Mouse (Mus musculus) MEL (cell line): ENCODE data around the gene Nrxn3. TPM values are rescaled to one million over a fixed set of nuclear protein-coding genes. Genes with fewer than 3 reads are reported as not detected.

Source experiments
- DNase-seq: peaks from one replicate; pipeline ENCODE4 v3.0.0; 2011; ENCODE audit warnings: low read depth, low spot score
- H3K27ac ChIP-seq: 2 replicates; pipeline ENCODE4 v1.5.1; 2012; ENCODE audit warnings: low read depth, mild to moderate bottlenecking, control low read depth, low read length, moderate library complexity; ENCODE audit not compliant: control insufficient read depth
- H3K27me3 ChIP-seq, 2 experiments: fragments of 150-350 bp in 1 of 2; sonication (generic) in 1 of 2; 2 replicates each; pipeline ENCODE4 v1.6.1; 2012; ENCODE audit warnings: low read length in 2 of 2, mild to moderate bottlenecking in 2 of 2, improper control_type of control experiment in 1 of 2, moderate library complexity in 1 of 2; ENCODE audit not compliant: insufficient read depth in 2 of 2, control insufficient read depth in 1 of 2
- H3K36me3 ChIP-seq, 2 experiments: 2 replicates each; pipeline ENCODE4 v1.6.1; 2012 to 2014; ENCODE audit warnings: low read length in 2 of 2, improper control_type of control experiment in 1 of 2, inconsistent platforms in 1 of 2, mild to moderate bottlenecking in 1 of 2; ENCODE audit not compliant: insufficient read depth in 2 of 2, control insufficient read depth in 1 of 2
- H3K4me1 ChIP-seq, 2 experiments: fragments of 150-350 bp in 1 of 2; sonication (generic) in 1 of 2; 2 replicates each; pipeline ENCODE4 v1.6.1; 2012; ENCODE audit warnings: low read length in 2 of 2, improper control_type of control experiment in 1 of 2, mild to moderate bottlenecking in 1 of 2; ENCODE audit not compliant: insufficient read depth in 2 of 2, control insufficient read depth in 1 of 2
- H3K4me3 ChIP-seq, 2 experiments: fragments of 150-350 bp in 1 of 2; sonication (generic) in 1 of 2; 2 replicates each; pipeline ENCODE4 v1.5.1; 2012; ENCODE audit warnings: low read depth in 2 of 2, low read length in 2 of 2, mild to moderate bottlenecking in 2 of 2, moderate library complexity in 2 of 2, control low read depth in 1 of 2, improper control_type of control experiment in 1 of 2; ENCODE audit not compliant: control insufficient read depth in 1 of 2, insufficient read depth in 1 of 2
- H3K79me2 ChIP-seq: 2 replicates; pipeline ENCODE4 v1.6.1; 2012; ENCODE audit warnings: mild to moderate bottlenecking, low read length, moderate library complexity; ENCODE audit not compliant: control insufficient read depth, poor library complexity, insufficient read depth
- H3K9ac ChIP-seq: 2 replicates; pipeline ENCODE4 v1.6.1; 2012; ENCODE audit warnings: low read depth, mild to moderate bottlenecking, control low read depth, low read length, moderate library complexity; ENCODE audit not compliant: control insufficient read depth, poor library complexity, severe bottlenecking
- H3K9me3 ChIP-seq: fragments of 150-350 bp; sonication (generic); replicated peaks from 2 replicates; pipeline ENCODE4 v1.6.1; 2012; ENCODE audit warnings: mild to moderate bottlenecking, low read length, improper control_type of control experiment, moderate library complexity; ENCODE audit not compliant: insufficient read depth
- BHLHE40 ChIP-seq: IDR thresholded peaks from 2 replicates; pipeline ENCODE4 v1.6.1; 2012; ENCODE audit warnings: low read depth, mild to moderate bottlenecking, inconsistent platforms, low read length, improper control_type of control experiment, borderline replicate concordance
- CHD1 ChIP-seq: IDR thresholded peaks from 2 replicates; pipeline ENCODE4 v1.6.1; 2012; ENCODE audit warnings: low read depth, mild to moderate bottlenecking, inconsistent platforms, low read length, improper control_type of control experiment
- CHD2 ChIP-seq: IDR thresholded peaks from 2 replicates; pipeline ENCODE4 v1.6.1; 2011; ENCODE audit warnings: low read length, improper control_type of control experiment
- CTCF ChIP-seq, 3 experiments: IDR thresholded peaks in 2 of 3; conservative IDR thresholded peaks in 1 of 3; 2 replicates each; pipeline ENCODE4 v1.5.1; 2011 to 2012; ENCODE audit warnings: low read length in 3 of 3, low read depth in 2 of 3, mild to moderate bottlenecking in 2 of 3, improper control_type of control experiment in 1 of 3, inconsistent platforms in 1 of 3, mixed read lengths in 1 of 3, moderate library complexity in 1 of 3; ENCODE audit not compliant: control insufficient read depth in 1 of 3, insufficient read depth in 1 of 3, poor library complexity in 1 of 3, severe bottlenecking in 1 of 3
- ELF1 ChIP-seq: IDR thresholded peaks from 2 replicates; pipeline ENCODE4 v1.6.1; 2014; ENCODE audit warnings: low read depth, mild to moderate bottlenecking, inconsistent platforms, low read length, improper control_type of control experiment, moderate library complexity
- MAZ ChIP-seq: IDR thresholded peaks from 2 replicates; pipeline ENCODE4 v1.6.1; 2012; ENCODE audit warnings: low read depth, mild to moderate bottlenecking, inconsistent platforms, low read length, improper control_type of control experiment
- MEF2A ChIP-seq: IDR thresholded peaks from 2 replicates; pipeline ENCODE4 v1.6.1; 2014; ENCODE audit warnings: low read depth, mild to moderate bottlenecking, inconsistent platforms, low read length, improper control_type of control experiment; ENCODE audit not compliant: poor library complexity, insufficient replicate concordance, severe bottlenecking; ENCODE audit errors: extremely low read depth
- MXI1 ChIP-seq: IDR thresholded peaks from 2 replicates; pipeline ENCODE4 v1.6.1; 2011; ENCODE audit warnings: mild to moderate bottlenecking, low read depth, low read length, improper control_type of control experiment
- POLR2A ChIP-seq, 2 experiments: IDR thresholded peaks; 2 replicates each; pipeline ENCODE4 v1.6.1; 2011 to 2012; ENCODE audit warnings: low read length in 2 of 2, mild to moderate bottlenecking in 2 of 2, control low read depth in 1 of 2, improper control_type of control experiment in 1 of 2, low read depth in 1 of 2, moderate library complexity in 1 of 2; ENCODE audit not compliant: control insufficient read depth in 1 of 2, insufficient read depth in 1 of 2, poor library complexity in 1 of 2
- POLR2AphosphoS5 ChIP-seq: IDR thresholded peaks from 2 replicates; pipeline ENCODE4 v1.6.1; 2012; ENCODE audit warnings: low read depth, borderline replicate concordance, mild to moderate bottlenecking, inconsistent platforms, low read length, moderate library complexity, mixed read lengths
- SIN3A ChIP-seq: IDR thresholded peaks from 2 replicates; pipeline ENCODE4 v1.6.1; 2012; ENCODE audit warnings: low read length, improper control_type of control experiment, inconsistent platforms
- SMC3 ChIP-seq: IDR thresholded peaks from 2 replicates; pipeline ENCODE4 v1.6.1; 2011; ENCODE audit warnings: low read depth, low read length, improper control_type of control experiment
- TAL1 ChIP-seq: IDR thresholded peaks from 2 replicates; pipeline ENCODE4 v1.6.1; 2012; ENCODE audit warnings: mild to moderate bottlenecking, inconsistent platforms, low read length, moderate library complexity, mixed read lengths
- USF1 ChIP-seq: IDR thresholded peaks from 2 replicates; pipeline ENCODE4 v1.6.1; 2014; ENCODE audit warnings: low read depth, mild to moderate bottlenecking, inconsistent platforms, low read length, improper control_type of control experiment, moderate library complexity
- USF2 ChIP-seq, 2 experiments: IDR thresholded peaks; 2 replicates each; pipeline ENCODE4 v1.6.1; 2011 to 2012; ENCODE audit warnings: improper control_type of control experiment in 2 of 2, low read length in 2 of 2, borderline replicate concordance in 1 of 2, inconsistent platforms in 1 of 2, low read depth in 1 of 2, mild to moderate bottlenecking in 1 of 2; ENCODE audit not compliant: insufficient read depth in 1 of 2
- ZC3H11A ChIP-seq: IDR thresholded peaks from 2 replicates; pipeline ENCODE4 v1.6.1; 2012; ENCODE audit warnings: low read depth, mild to moderate bottlenecking, inconsistent platforms, low read length, improper control_type of control experiment
- ZKSCAN1 ChIP-seq: IDR thresholded peaks from 2 replicates; pipeline ENCODE4 v1.6.1; 2012; ENCODE audit warnings: low read depth, mild to moderate bottlenecking, inconsistent platforms, low read length, improper control_type of control experiment, moderate library complexity
- ZNF384 ChIP-seq: IDR thresholded peaks from 2 replicates; pipeline ENCODE4 v1.6.1; 2012; ENCODE audit warnings: low read depth, mild to moderate bottlenecking, inconsistent platforms, low read length, improper control_type of control experiment
- polyA plus RNA-seq, 2 experiments: library from polyadenylated mRNA; stranded (reverse) in 1 of 2; unstranded in 1 of 2; fragments of >175 nt in 1 of 2; fragments of >200 nt in 1 of 2; gene quantifications; 2 replicates each; pipeline versions ENCODE4 v1.2.1 to v1.2.4; 2012; ENCODE audit warnings: low replicate concordance in 2 of 2, low read depth in 1 of 2; ENCODE audit not compliant: insufficient read length in 2 of 2, insufficient read depth in 1 of 2, missing spikeins in 1 of 2
- total RNA-seq: library from RNA; depleted of rRNA; stranded (reverse); fragments of 300-350 nt; gene quantifications from 2 replicates; pipeline ENCODE4 v1.2.3, GENCODE M21; 2012

Gene Nrxn3
- total and polyA plus RNA-seq, 3 experiments = not detected

- no peaks in the 10 kb centered on the region for H3K36me3 ChIP-seq
- no peaks in the 10 kb centered on the region for H3K79me2 ChIP-seq
- H3K9me3 ChIP-seq = no peaks in the 10 kb centered on the region
- DNase-seq = no peak
- no peak overlapping the region for H3K27ac ChIP-seq
- no peak overlapping the region for H3K4me3 ChIP-seq
- TF ChIP-seq USF2 (IDR thresholded peaks at IDR 0.05; ENCODE audit: borderline replicate concordance in 1 of 2, insufficient read depth in 1 of 2, low read depth in 1 of 2, low read length in 2 of 2) (no peak), POLR2AphosphoS5 (no peak), CHD2 (no peak), SMC3 (no peak)
- H3K27me3 ChIP-seq = no peaks in the 10 kb centered on the region
- H3K4me1 ChIP-seq = no peaks in the 10 kb centered on the region
- H3K9ac ChIP-seq = no peak overlapping the region
Observed at GRCm38 (mm10) chr12:89109779-89110335, 387.2 kb downstream of the Nrxn3 start.

- Histone ChIP-seq H3K36me3 (no peaks in the 10 kb centered on the region), H3K9ac (no peak overlapping the region), H3K27ac (no peak overlapping the region), H3K4me1 (no peaks in the 10 kb centered on the region), H3K9me3 (no peaks in the 10 kb centered on the region), H3K27me3 (no peaks in the 10 kb centered on the region), H3K4me3 (no peak overlapping the region), H3K79me2 (no peaks in the 10 kb centered on the region)
- TF ChIP-seq ELF1 (no peak), SIN3A (no peak), MXI1 (no peak), ZNF384 (no peak), USF1 (no peak), CHD1 (no peak), MEF2A (no peak), POLR2A (IDR thresholded peaks at IDR 0.05; ENCODE audit: control insufficient read depth in 1 of 2, insufficient read depth in 1 of 2, low read depth in 1 of 2, low read length in 2 of 2, poor library complexity in 1 of 2) (no peak), BHLHE40 (no peak), ZC3H11A (no peak), TAL1 (no peak), ZKSCAN1 (no peak), CTCF (IDR thresholded peaks at IDR 0.05 in 2 of 3, conservative IDR thresholded peaks at IDR 0.05 in 1 of 3; ENCODE audit: control insufficient read depth in 1 of 3, insufficient read depth in 1 of 3, low read depth in 2 of 3, low read length in 3 of 3, poor library complexity in 1 of 3, severe bottlenecking in 1 of 3) (no peak), MAZ (no peak)
- DNase-seq = no peak
Observed at GRCm38 (mm10) chr12:89128602-89129001, 405.9 kb downstream of the Nrxn3 start.
